Mouse (Mus musculus) liver, embryonic 13.5 days (tissue): ENCODE results near the gene F2rl3. TPM values are rescaled to one million over a fixed set of nuclear protein-coding genes. Genes with fewer than 3 reads are reported as not detected.

Experiments
- ATAC-seq: fragments of 200-750 bp; cut with Nextera tagmentation; 2 replicates; pipeline ENCODE4 v1.8.0; 2017; ENCODE audit warnings: low read depth, mild to moderate bottlenecking, moderate number of reproducible peaks, moderate library complexity
- DNase-seq: peaks from one replicate; pipeline ENCODE4 v3.0.0; 2022
- H3K27ac ChIP-seq: fragments of 300-500 bp; sonication (generic); 2 replicates; pipeline ENCODE4 v1.5.1; 2015; ENCODE audit warnings: moderate library complexity, mild to moderate bottlenecking, inconsistent platforms
- H3K27me3 ChIP-seq: fragments of 300-500 bp; sonication (generic); 2 replicates; pipeline ENCODE4 v1.6.1; 2015; ENCODE audit warnings: mild to moderate bottlenecking, inconsistent platforms
- H3K36me3 ChIP-seq: fragments of 300-500 bp; sonication (generic); 2 replicates; pipeline ENCODE4 v1.6.1; 2015; ENCODE audit warnings: mild to moderate bottlenecking, inconsistent platforms
- H3K4me1 ChIP-seq: fragments of 300-500 bp; sonication (generic); replicated peaks from 2 replicates; pipeline ENCODE4 v1.6.1; 2015; ENCODE audit warnings: inconsistent platforms
- H3K4me2 ChIP-seq: fragments of 300-500 bp; sonication (generic); 2 replicates; pipeline ENCODE4 v1.6.1; 2015; ENCODE audit warnings: inconsistent platforms, mild to moderate bottlenecking, moderate library complexity
- H3K4me3 ChIP-seq: fragments of 300-500 bp; sonication (generic); replicated peaks from 2 replicates; pipeline ENCODE4 v1.5.1; 2015; ENCODE audit warnings: mild to moderate bottlenecking, inconsistent platforms
- H3K9ac ChIP-seq: fragments of 300-500 bp; sonication (generic); 2 replicates; pipeline ENCODE4 v1.6.1; 2015; ENCODE audit warnings: mild to moderate bottlenecking, inconsistent platforms
- H3K9me3 ChIP-seq: fragments of 300-500 bp; sonication (generic); replicated peaks from 2 replicates; pipeline ENCODE4 v1.6.1; 2016; ENCODE audit warnings: inconsistent platforms
- whole genome bisulfite sequencing: fragments of 180-500 bp; shearing (Covaris S2); methylation state at CpG from one replicate; pipeline ENCODE4 v1.1.7; 2015; ENCODE audit not compliant: insufficient replicate concordance; 5-methylcytosine and 5-hydroxymethylcytosine counted together
- polyA plus RNA-seq: library from polyadenylated mRNA; unstranded; fragments of >200 nt; fragmentation: Nextera tagmentation; extraction: Ambion mirVana; gene quantifications from 2 replicates; pipeline ENCODE4 v1.2.1, GENCODE M21; 2015

Gene F2rl3
- polyA plus RNA-seq, 1 experiment from 2014 or later = 4.5 TPM

GRCm38 (mm10) chr8:72750266-72750665 is 11.4 kb upstream of the F2rl3 start:
- no peak overlapping the region for H3K4me3 ChIP-seq
- WGBS = 78% methylated on average over 6 of the region's 6 CpGs
- H3K27me3 ChIP-seq = no peaks in the 10 kb centered on the region
- no peaks in the 10 kb centered on the region for H3K9me3 ChIP-seq
- DNase-seq (no peak), ATAC-seq (no peak)
- H3K9ac ChIP-seq = no peak overlapping the region
- H3K36me3 ChIP-seq = peaks cover 92% of the 10 kb centered on the region
- no peaks in the 10 kb centered on the region for H3K4me1 ChIP-seq
- H3K27ac ChIP-seq = no peak overlapping the region
- H3K4me2 ChIP-seq = no peak overlapping the region

DNA sequence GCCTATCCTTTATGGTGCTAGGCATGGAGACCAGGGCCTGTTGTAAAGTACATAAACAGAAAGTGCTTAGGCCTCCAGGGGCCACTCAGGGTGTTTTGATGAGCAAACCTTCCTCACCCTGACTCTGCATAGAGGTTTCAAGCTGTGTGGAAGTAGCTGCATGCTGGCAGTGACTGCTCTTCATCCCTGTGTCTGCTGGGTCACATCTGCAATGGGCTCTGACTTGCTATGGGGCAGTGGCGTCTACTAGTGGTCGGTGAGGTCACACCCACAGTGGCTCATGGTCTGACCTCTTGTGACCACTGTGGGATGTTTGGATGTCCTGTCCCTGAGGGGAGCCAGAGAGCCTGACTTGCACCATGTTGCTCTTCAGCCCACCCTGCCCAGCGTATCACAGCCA is 10.6 kb upstream of the F2rl3 start:
- no peaks in the 10 kb centered on the region for H3K9me3 ChIP-seq
- no peak overlapping the region for H3K9ac ChIP-seq
- H3K27ac ChIP-seq = no peak overlapping the region
- DNase-seq (no peak), ATAC-seq (no peak)
- WGBS = 71% methylated on average over 3 of the region's 3 CpGs
- no peak overlapping the region for H3K4me2 ChIP-seq
- H3K36me3 ChIP-seq = peaks cover 92% of the 10 kb centered on the region
- H3K27me3 ChIP-seq = no peaks in the 10 kb centered on the region
- no peak overlapping the region for H3K4me3 ChIP-seq
- no peaks in the 10 kb centered on the region for H3K4me1 ChIP-seq

- Histone ChIP-seq H3K4me1 (no peaks in the 10 kb centered on the region), H3K9me3 (no peaks in the 10 kb centered on the region), H3K9ac (no peak overlapping the region), H3K27ac (no peak overlapping the region), H3K27me3 (no peaks in the 10 kb centered on the region), H3K36me3 (peaks cover 92% of the 10 kb centered on the region), H3K4me3 (no peak overlapping the region), H3K4me2 (no peak overlapping the region)
- DNase-seq (no peak), ATAC-seq (no peak)
- 63% methylated on average over 3 of the region's 3 CpGs for WGBS
These were observed 9.4 kb upstream of the F2rl3 start for GRCm38 (mm10) chr8:72752289-72752688.

- H3K9me3 ChIP-seq = no peaks in the 10 kb centered on the region
- ATAC-seq (no peak), DNase-seq (no peak)
- peaks cover 91% of the 10 kb centered on the region for H3K36me3 ChIP-seq
- H3K4me1 ChIP-seq = no peaks in the 10 kb centered on the region
- no peak overlapping the region for H3K4me2 ChIP-seq
- H3K9ac ChIP-seq = no peak overlapping the region
- no peaks in the 10 kb centered on the region for H3K27me3 ChIP-seq
- 81% methylated on average over 9 of the region's 9 CpGs for WGBS
- no peak overlapping the region for H3K4me3 ChIP-seq
- H3K27ac ChIP-seq = no peak overlapping the region
These were observed 8.5 kb upstream of the F2rl3 start for GRCm38 (mm10) chr8:72753165-72753564.

DNA sequence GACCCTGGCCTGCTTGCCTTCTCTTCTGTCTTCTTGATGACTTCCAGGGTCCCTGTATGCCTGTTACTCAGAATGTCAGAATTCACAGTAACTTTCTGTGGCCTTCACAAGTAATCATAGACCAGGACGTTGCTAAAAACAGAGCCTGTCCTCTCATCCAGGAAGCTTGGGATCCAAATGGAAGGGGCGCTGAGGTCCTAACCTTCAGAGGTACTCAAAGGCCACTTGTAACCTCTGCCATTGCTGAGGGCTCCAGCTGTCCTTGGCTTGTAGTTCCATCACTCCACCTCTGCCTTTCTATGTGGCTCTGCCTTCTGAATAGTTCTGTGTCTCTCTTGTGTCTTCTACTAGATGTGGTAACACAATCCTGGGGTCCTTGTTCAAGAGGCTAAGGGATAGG is 7.9 kb upstream of the F2rl3 start:
- no peak overlapping the region for H3K27ac ChIP-seq
- H3K4me3 ChIP-seq = no peak overlapping the region
- ATAC-seq (no peak), DNase-seq (no peak)
- no peaks in the 10 kb centered on the region for H3K4me1 ChIP-seq
- H3K9me3 ChIP-seq = no peaks in the 10 kb centered on the region
- H3K9ac ChIP-seq = no peak overlapping the region
- no peak overlapping the region for H3K4me2 ChIP-seq
- H3K36me3 ChIP-seq = peaks cover 91% of the 10 kb centered on the region
- 72% methylated on average over 2 of the region's 2 CpGs for WGBS
- H3K27me3 ChIP-seq = no peaks in the 10 kb centered on the region

DNA sequence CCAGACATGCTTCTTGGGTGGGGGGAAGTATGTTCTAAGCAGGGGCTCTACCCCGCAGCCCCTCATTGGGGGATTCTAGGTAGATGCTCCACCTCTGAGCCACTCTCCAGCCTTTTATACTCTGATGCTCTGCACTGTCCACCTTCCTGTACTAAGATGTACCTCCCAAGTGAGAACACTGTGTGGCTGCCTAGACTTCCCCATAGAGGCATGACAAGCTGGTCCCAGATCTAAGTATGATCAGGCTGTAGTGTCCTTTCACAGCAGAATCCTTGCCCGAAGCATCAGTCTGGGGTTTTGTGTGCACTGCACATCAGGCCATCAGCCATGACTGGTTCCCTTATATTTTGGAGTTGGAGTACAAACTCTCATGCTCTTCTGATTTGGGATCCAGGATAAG is 5.6 kb upstream of the F2rl3 start:
- Histone ChIP-seq H3K4me2 (no peak overlapping the region), H3K27ac (no peak overlapping the region), H3K4me3 (no peak overlapping the region), H3K27me3 (no peaks in the 10 kb centered on the region), H3K9me3 (no peaks in the 10 kb centered on the region), H3K36me3 (peaks cover 70% of the 10 kb centered on the region), H3K4me1 (no peaks in the 10 kb centered on the region), H3K9ac (no peak overlapping the region)
- ATAC-seq (no peak), DNase-seq (no peak)
- 84% methylated on average over 2 of the region's 2 CpGs for WGBS

- H3K9ac ChIP-seq = no peak overlapping the region
- 91% methylated on average over 35 of the region's 35 CpGs for WGBS
- no peak for DNase-seq
- H3K9me3 ChIP-seq = no peaks in the 10 kb centered on the region
- peaks cover 62% of the 10 kb centered on the region for H3K36me3 ChIP-seq
- no peak overlapping the region for H3K4me3 ChIP-seq
- no peaks in the 10 kb centered on the region for H3K4me1 ChIP-seq
- H3K27ac ChIP-seq = no peak overlapping the region
- no peaks in the 10 kb centered on the region for H3K27me3 ChIP-seq
- no peak overlapping the region for H3K4me2 ChIP-seq
- no peak for ATAC-seq
These were observed 4.8 kb upstream of the F2rl3 start for GRCm38 (mm10) chr8:72756771-72757390.

DNA sequence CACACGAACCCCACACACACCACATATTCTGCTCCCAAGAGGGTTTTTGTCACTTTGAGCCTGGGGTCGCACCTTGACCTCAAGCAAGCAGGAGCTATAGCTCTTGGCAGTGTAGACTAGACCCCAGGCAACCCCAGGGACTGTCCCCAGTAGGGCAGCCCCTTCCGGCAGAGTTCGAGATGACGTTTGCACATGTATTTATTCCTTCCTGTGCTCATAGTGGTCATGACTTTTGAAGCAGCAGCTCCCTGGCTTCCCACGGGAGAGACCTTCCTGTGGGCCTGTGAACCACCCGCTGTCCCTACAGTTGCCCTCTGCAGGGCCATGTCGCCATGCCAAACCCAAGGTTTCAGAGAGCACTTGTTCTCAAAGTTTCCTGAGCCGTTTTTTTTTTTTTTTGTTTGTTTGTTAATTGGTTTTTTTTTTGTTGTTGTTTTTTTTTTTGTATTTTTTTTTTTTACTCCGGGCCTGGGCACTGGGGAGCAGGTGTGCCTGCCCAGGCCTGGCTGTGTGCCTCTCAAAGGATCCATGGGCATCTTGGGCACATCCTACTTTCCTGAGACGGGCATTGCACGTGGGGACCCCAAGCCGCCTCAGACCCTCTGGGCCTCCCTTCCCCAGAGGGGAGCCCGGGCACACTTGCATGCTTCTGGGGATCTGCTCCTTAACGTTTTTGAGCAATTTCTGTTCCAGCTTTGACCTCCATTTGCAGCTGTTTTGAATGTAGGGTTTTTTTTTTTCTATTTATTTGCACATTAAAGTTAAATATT is 4.1 kb upstream of the F2rl3 start:
- no peaks in the 10 kb centered on the region for H3K4me1 ChIP-seq
- no peak overlapping the region for H3K27ac ChIP-seq
- H3K9ac ChIP-seq = no peak overlapping the region
- peaks cover 55% of the 10 kb centered on the region for H3K36me3 ChIP-seq
- no peaks in the 10 kb centered on the region for H3K27me3 ChIP-seq
- 79% methylated on average over 15 of the region's 15 CpGs for WGBS
- H3K4me2 ChIP-seq = no peak overlapping the region
- H3K4me3 ChIP-seq = no peak overlapping the region
- H3K9me3 ChIP-seq = no peaks in the 10 kb centered on the region
- ATAC-seq = no peak
- DNase-seq = no peak

GRCm38 (mm10) chr8:72758310-72758709 is 3.4 kb upstream of the F2rl3 start:
- Histone ChIP-seq H3K9me3 (no peaks in the 10 kb centered on the region), H3K27me3 (no peaks in the 10 kb centered on the region), H3K4me3 (no peak overlapping the region), H3K9ac (no peak overlapping the region), H3K4me2 (no peak overlapping the region), H3K36me3 (peaks cover 48% of the 10 kb centered on the region), H3K27ac (no peak overlapping the region), H3K4me1 (no peaks in the 10 kb centered on the region)
- ATAC-seq (no peak), DNase-seq (no peak)

GRCm38 (mm10) chr8:72760216-72760615 is 1.5 kb upstream of the F2rl3 start:
- Histone ChIP-seq H3K27me3 (no peaks in the 10 kb centered on the region), H3K4me2 (no peak overlapping the region), H3K36me3 (peaks cover 36% of the 10 kb centered on the region), H3K4me1 (no peaks in the 10 kb centered on the region), H3K4me3 (no peak overlapping the region), H3K9ac (no peak overlapping the region), H3K27ac (no peak overlapping the region), H3K9me3 (no peaks in the 10 kb centered on the region)
- no peak for ATAC-seq
- no peak for DNase-seq
- WGBS = 64% methylated on average over 3 of the region's 3 CpGs

DNA sequence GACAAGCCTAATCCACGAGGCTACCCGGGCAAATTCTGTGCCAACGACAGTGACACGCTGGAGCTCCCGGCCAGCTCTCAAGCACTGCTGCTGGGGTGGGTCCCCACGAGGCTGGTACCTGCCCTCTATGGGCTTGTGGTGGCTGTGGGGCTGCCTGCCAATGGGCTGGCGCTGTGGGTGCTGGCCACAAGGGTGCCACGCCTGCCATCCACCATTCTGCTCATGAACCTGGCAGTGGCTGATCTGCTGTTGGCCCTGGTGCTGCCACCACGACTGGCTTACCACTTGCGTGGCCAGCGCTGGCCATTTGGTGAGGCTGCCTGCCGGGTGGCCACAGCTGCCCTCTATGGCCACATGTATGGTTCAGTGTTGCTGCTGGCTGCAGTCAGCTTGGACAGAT is 626 bp downstream of the F2rl3 start:
- 62% methylated on average over 12 of the region's 12 CpGs for WGBS
- Histone ChIP-seq H3K36me3 (peaks cover 15% of the 10 kb centered on the region), H3K4me1 (no peaks in the 10 kb centered on the region), H3K27me3 (no peaks in the 10 kb centered on the region), H3K9ac (no peak overlapping the region), H3K9me3 (no peaks in the 10 kb centered on the region), H3K4me2 (peak overlapping the region; percentile 17), H3K27ac (peak overlapping the region; percentile 57; the same call in 1 of the 2 replicates), H3K4me3 (peak overlapping the region; percentile 10)
- no peak for ATAC-seq
- no peak for DNase-seq

GRCm38 (mm10) chr8:72765696-72766095 is 4.0 kb downstream of the F2rl3 start:
- Histone ChIP-seq H3K4me1 (no peaks in the 10 kb centered on the region), H3K9ac (no peak overlapping the region), H3K36me3 (no peaks in the 10 kb centered on the region), H3K27ac (no peak overlapping the region), H3K27me3 (no peaks in the 10 kb centered on the region), H3K4me3 (no peak overlapping the region), H3K9me3 (no peaks in the 10 kb centered on the region), H3K4me2 (no peak overlapping the region)
- ATAC-seq (peak; percentile 60; the same call in 1 of the 2 replicates), DNase-seq (no peak)
- 67% methylated on average over 4 of the region's 4 CpGs for WGBS
